Mouse (Mus musculus): ENCODE data around the gene Rgl1. TPM values are rescaled to one million over a fixed set of nuclear protein-coding genes. Genes with fewer than 3 reads are reported as not detected.

The Rgl1 gene
- polyA plus RNA-seq, 1 experiment, result 7.6 TPM

DNA sequence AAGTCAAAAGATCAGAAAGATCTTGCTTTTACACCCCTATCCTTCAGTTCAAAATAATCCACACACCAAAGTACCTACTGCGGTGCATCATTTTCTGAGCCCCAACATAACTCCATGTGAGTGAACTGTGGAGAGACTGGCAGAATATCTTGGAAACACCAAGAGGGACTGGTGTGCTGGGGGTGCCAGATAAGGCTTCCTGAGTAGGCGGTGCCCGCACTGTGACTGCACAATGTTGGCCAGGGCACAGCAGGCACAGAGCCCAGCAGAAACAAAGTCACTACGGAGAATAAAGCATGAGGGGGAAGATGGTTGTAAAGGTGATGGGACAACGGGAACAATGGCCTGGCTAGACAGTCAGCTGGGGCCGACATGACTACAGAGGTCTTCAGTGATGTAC is 173.5 kb downstream of the Rgl1 start:
- TF ChIP-seq USF1 (IDR thresholded peaks at IDR 0.05; ENCODE audit: low read depth) (no peak), MYOD1 (IDR thresholded peaks at IDR 0.05; ENCODE audit: control insufficient read depth, insufficient read length, low read depth) (no peak), MYOG (IDR thresholded peaks at IDR 0.05; ENCODE audit: control insufficient read depth, extremely low read depth, insufficient read length) (no peak), FOSL1 (IDR thresholded peaks at IDR 0.05; ENCODE audit: insufficient read depth, low read length, poor library complexity, severe bottlenecking) (no peak), CTCF (IDR thresholded peaks at IDR 0.05; ENCODE audit: control insufficient read depth, insufficient read depth, insufficient read length) (no peak), MAX (IDR thresholded peaks at IDR 0.05) (no peak), CEBPB (IDR thresholded peaks at IDR 0.05; ENCODE audit: low read depth) (no peak)
- Histone ChIP-seq H3K79me2 (ENCODE audit: control insufficient read depth, insufficient read depth) (no peaks in the 10 kb centered on the region), H3K36me3 (ENCODE audit: control insufficient read depth, insufficient read depth) (no peaks in the 10 kb centered on the region)

DNA sequence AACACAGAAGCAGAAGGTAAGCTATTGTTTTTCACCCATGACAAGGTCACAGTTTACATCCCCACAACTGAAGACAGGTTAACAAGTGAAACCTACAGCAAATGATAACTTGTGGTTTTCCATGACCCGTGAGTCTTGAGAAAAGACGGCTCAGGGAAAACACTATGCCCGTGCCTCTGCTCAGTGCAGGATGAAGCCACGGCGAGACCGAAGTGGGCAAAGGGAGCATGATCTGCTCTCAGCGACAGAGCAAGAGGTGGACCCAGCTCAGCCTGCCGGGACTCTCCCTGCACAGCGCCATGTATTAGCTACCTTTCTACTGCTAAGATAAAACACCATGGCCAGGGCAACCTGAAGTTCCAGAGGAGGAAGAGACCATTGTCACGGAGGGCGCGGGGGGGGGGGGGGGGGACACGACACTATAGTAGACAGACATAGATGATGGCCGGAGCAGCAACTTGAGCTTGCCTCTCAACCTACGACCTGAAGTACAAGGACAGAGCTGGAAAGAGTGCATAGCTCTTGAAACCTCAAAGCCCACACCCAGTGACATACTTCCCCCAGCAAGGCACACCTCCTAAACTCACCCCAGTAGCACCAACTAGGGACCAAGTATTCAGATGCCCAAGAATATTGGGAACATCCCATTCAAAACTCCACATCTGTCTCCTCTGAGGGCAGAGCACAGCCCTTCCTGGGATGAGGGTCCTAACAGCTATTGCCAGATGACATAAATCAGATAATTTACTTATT is 174.2 kb downstream of the Rgl1 start:
- TF ChIP-seq MYOD1 (IDR thresholded peaks at IDR 0.05; ENCODE audit: control insufficient read depth, insufficient read length, low read depth) (no peak), MAX (IDR thresholded peaks at IDR 0.05) (no peak), CEBPB (IDR thresholded peaks at IDR 0.05; ENCODE audit: low read depth) (no peak), MYOG (IDR thresholded peaks at IDR 0.05; ENCODE audit: control insufficient read depth, extremely low read depth, insufficient read length) (no peak), USF1 (IDR thresholded peaks at IDR 0.05; ENCODE audit: low read depth) (no peak), FOSL1 (IDR thresholded peaks at IDR 0.05; ENCODE audit: insufficient read depth, low read length, poor library complexity, severe bottlenecking) (no peak), CTCF (IDR thresholded peaks at IDR 0.05; ENCODE audit: control insufficient read depth, insufficient read depth, insufficient read length) (no peak)
- H3K27me3 ChIP-seq (ENCODE audit: control insufficient read depth, insufficient read depth, insufficient read length), result no peaks in the 10 kb centered on the region
- H3ac ChIP-seq (ENCODE audit: control insufficient read depth, insufficient read length, low read depth), result no peak overlapping the region
- no peak overlapping the region for H3K4me3 ChIP-seq (ENCODE audit: insufficient read depth, poor library complexity, severe bottlenecking)
- no peaks in the 10 kb centered on the region for H3K36me3 ChIP-seq (ENCODE audit: control insufficient read depth, insufficient read depth)
- no peaks in the 10 kb centered on the region for H3K79me2 ChIP-seq (ENCODE audit: control insufficient read depth, insufficient read depth)
- H3K79me3 ChIP-seq (ENCODE audit: low read depth), result no peaks in the 10 kb centered on the region

More for the DNA sequence above, 173.5 kb downstream of the Rgl1 start:
- no peak overlapping the region for H3ac ChIP-seq (ENCODE audit: control insufficient read depth, insufficient read length, low read depth)
- H3K27me3 ChIP-seq (ENCODE audit: control insufficient read depth, insufficient read depth, insufficient read length), result no peaks in the 10 kb centered on the region
- no peak overlapping the region for H3K4me3 ChIP-seq (ENCODE audit: insufficient read depth, poor library complexity, severe bottlenecking)
- no peaks in the 10 kb centered on the region for H3K79me3 ChIP-seq (ENCODE audit: low read depth)

GRCm38 (mm10) chr1:152590321-152590720 is 175.8 kb downstream of the Rgl1 start:
- TF ChIP-seq FOSL1 (IDR thresholded peaks at IDR 0.05; ENCODE audit: insufficient read depth, low read length, poor library complexity, severe bottlenecking) (no peak), CEBPB (IDR thresholded peaks at IDR 0.05; ENCODE audit: low read depth) (no peak), MAX (IDR thresholded peaks at IDR 0.05) (no peak)
- H3K4me3 ChIP-seq (ENCODE audit: insufficient read depth, poor library complexity, severe bottlenecking), result no peak overlapping the region
- H3K36me3 ChIP-seq (ENCODE audit: control insufficient read depth, insufficient read depth), result no peaks in the 10 kb centered on the region
- no peak overlapping the region for H3ac ChIP-seq (ENCODE audit: control insufficient read depth, insufficient read length, low read depth)
- no peaks in the 10 kb centered on the region for H3K79me3 ChIP-seq (ENCODE audit: low read depth)
- no peaks in the 10 kb centered on the region for H3K27me3 ChIP-seq (ENCODE audit: control insufficient read depth, insufficient read depth, insufficient read length)
- no peaks in the 10 kb centered on the region for H3K79me2 ChIP-seq (ENCODE audit: control insufficient read depth, insufficient read depth)

DNA sequence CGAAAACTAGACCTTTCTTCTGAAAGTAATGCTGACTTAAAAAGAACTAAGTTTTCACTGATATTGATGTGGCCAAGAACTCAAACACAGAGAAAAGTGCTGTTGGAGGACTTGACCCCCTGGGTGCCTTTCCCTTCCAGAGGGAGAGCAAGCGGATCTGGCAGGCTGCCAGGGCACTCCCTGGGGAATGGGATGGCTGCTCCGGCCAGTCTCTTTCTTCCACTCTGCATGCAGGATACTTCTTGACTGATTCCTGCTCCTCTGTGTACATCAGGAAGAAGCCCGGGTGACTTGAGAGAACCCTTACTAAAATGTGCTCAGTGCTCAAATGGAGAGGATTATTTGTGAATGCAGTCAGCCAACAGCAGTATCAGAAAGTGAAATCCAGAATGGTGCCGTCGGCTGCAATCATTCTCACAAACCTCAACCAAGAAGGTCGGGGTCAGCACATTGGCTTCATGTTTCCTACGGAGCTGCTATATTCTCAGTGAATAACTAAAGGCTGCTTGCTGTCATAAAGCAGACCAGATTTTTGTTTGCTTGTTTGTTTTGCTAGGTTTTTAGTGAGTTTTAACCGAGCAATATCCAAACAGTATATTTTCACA is 176.7 kb downstream of the Rgl1 start:
- Histone ChIP-seq H3K27me3 (ENCODE audit: control insufficient read depth, insufficient read depth, insufficient read length) (no peaks in the 10 kb centered on the region), H3K79me3 (ENCODE audit: low read depth) (no peaks in the 10 kb centered on the region), H3K79me2 (ENCODE audit: control insufficient read depth, insufficient read depth) (no peaks in the 10 kb centered on the region), H3K36me3 (ENCODE audit: control insufficient read depth, insufficient read depth) (no peaks in the 10 kb centered on the region), H3K4me3 (ENCODE audit: insufficient read depth, poor library complexity, severe bottlenecking) (no peak overlapping the region), H3ac (ENCODE audit: control insufficient read depth, insufficient read length, low read depth) (no peak overlapping the region)
- TF ChIP-seq MYOD1 (IDR thresholded peaks at IDR 0.05; ENCODE audit: control insufficient read depth, insufficient read length, low read depth), result no peak
- no peak for TF ChIP-seq MAX (IDR thresholded peaks at IDR 0.05)
- TF ChIP-seq CEBPB (IDR thresholded peaks at IDR 0.05; ENCODE audit: low read depth), result no peak
- no peak for TF ChIP-seq CTCF (IDR thresholded peaks at IDR 0.05; ENCODE audit: control insufficient read depth, insufficient read depth, insufficient read length)
- no peak for TF ChIP-seq FOSL1 (IDR thresholded peaks at IDR 0.05; ENCODE audit: insufficient read depth, low read length, poor library complexity, severe bottlenecking)
- no peak for TF ChIP-seq MYOG (IDR thresholded peaks at IDR 0.05; ENCODE audit: control insufficient read depth, extremely low read depth, insufficient read length)
- no peak for TF ChIP-seq USF1 (IDR thresholded peaks at IDR 0.05; ENCODE audit: low read depth)

DNA sequence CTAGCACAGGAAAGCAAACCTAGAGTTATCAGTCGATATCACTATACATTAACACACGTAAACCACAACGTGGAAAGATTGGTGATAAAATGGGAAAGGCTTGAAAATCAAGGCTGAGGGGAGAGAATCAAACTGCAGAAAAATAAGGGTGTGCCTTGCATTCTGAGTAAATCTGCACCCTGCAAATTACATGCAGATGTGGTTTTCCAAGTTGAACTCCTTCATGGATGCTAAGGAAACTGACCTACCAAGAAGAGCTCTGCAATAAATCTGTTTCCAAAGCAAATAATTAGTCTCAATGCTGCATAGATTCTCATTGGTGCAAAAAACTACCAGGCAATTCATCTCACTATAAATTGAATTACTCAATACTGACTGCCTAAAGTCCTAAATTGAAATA is 178.7 kb downstream of the Rgl1 start:
- Histone ChIP-seq H3ac (ENCODE audit: control insufficient read depth, insufficient read length, low read depth) (no peak overlapping the region), H3K4me3 (ENCODE audit: insufficient read depth, poor library complexity, severe bottlenecking) (no peak overlapping the region), H3K79me3 (ENCODE audit: low read depth) (no peaks in the 10 kb centered on the region), H3K36me3 (ENCODE audit: control insufficient read depth, insufficient read depth) (no peaks in the 10 kb centered on the region), H3K27me3 (ENCODE audit: control insufficient read depth, insufficient read depth, insufficient read length) (no peaks in the 10 kb centered on the region), H3K79me2 (ENCODE audit: control insufficient read depth, insufficient read depth) (no peaks in the 10 kb centered on the region)
- no peak for TF ChIP-seq MYOD1 (IDR thresholded peaks at IDR 0.05; ENCODE audit: control insufficient read depth, insufficient read length, low read depth)
- TF ChIP-seq MAX (IDR thresholded peaks at IDR 0.05), result no peak
- no peak for TF ChIP-seq FOSL1 (IDR thresholded peaks at IDR 0.05; ENCODE audit: insufficient read depth, low read length, poor library complexity, severe bottlenecking)
- TF ChIP-seq CEBPB (IDR thresholded peaks at IDR 0.05; ENCODE audit: low read depth), result no peak
- no peak for TF ChIP-seq USF1 (IDR thresholded peaks at IDR 0.05; ENCODE audit: low read depth)
- TF ChIP-seq MYOG (IDR thresholded peaks at IDR 0.05; ENCODE audit: control insufficient read depth, extremely low read depth, insufficient read length), result no peak
- TF ChIP-seq CTCF (IDR thresholded peaks at IDR 0.05; ENCODE audit: control insufficient read depth, insufficient read depth, insufficient read length), result no peak
